Mouse (Mus musculus) adrenal gland, postnatal 4 days (tissue): ENCODE data around the gene Raly. TPM values are rescaled to one million over a fixed set of nuclear protein-coding genes. Genes with fewer than 3 reads are reported as not detected.

Experiments used
- DNase-seq, 2 experiments: peaks; one replicate each; pipeline ENCODE4 v3.0.0; 2021 to 2022; ENCODE audit warnings: low spot score in 2 of 2, mixed read lengths in 2 of 2
- total RNA-seq, 2 experiments: library from RNA; stranded (reverse); gene quantifications; 2 replicates each; pipeline ENCODE4 v1.2.3; 2021

Raly gene
- total RNA-seq, 2 experiments from 2014 or later: 216 to 223 TPM

DNA sequence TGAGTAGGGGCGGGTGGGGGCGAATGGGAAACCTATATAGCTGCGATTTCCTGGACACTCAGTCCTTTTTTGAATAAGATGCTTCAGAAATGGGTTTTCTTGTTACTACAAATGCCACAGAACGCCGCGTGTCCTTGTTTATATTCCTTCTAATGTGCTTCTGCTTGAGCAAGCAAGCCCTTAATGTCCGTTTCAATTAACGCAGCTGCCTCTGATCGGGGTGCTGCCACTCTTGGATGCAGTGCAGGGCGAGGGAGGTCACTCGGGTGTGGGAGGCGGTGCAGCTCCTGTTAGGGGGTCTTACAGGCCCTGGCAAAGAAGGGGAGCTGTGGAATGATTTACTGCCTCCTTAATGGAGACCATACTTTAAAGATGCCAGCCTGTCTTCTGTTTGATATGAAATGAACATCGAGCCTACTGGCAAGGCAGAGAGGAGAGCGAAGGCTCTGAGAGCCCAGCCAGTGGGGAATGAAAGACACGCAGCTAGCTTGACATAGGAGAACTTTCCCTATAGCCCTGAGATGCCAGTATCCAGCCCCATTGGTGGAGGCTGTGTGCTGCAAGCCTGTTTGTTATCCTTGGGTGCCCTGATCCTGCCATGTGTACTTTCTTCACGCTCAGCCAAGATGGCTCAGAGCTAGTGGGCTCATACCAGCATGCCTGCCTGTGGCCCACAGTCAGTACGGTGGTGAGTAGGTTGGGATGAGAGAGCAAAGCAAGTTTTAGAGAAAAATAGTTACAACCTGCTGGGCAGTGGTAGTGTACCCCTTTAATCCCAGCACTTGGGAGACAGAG lies 7.8 kb upstream of the Raly start:
- DNase-seq: no peak

DNA sequence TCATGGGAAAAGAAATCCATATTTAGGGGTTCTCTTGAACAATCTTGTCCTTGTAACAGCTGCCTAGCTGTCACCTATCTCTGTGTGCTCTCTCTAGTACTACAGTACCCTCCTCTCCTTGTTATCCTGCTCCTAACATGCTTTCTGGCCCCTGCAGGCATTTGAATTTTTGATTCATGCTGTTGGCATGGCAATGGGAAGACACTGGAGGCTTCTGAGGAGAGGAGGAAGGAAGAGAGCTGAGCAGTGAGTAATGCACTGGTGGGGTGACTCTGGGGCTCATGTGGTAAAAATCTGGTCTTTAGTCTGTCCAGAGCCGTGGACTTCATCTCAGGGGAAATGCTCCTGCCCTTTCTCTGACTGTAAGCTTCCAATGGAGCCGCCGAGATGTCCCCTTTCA lies 5.6 kb upstream of the Raly start:
- DNase-seq: no peak

DNA sequence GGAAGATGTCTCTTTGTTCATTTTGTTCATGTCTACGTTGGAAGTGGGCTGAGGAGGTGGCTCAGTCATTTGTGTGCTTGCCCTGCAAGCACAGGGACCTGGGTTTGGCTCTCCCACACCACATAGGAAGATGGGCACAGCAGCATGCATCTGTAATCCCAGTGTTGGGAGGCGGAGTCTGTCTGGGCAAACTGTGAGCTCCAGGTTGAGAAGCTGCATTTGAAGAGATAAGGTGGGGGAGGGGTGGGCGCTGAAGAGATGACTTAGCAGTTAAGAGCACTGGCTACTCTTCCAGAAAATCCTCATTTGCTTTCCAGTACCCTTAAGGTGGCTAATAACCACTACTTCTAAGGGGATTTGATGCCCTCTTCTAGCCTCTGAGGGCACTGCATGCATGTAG lies 4.7 kb upstream of the Raly start:
- DNase-seq: no peak

DNA sequence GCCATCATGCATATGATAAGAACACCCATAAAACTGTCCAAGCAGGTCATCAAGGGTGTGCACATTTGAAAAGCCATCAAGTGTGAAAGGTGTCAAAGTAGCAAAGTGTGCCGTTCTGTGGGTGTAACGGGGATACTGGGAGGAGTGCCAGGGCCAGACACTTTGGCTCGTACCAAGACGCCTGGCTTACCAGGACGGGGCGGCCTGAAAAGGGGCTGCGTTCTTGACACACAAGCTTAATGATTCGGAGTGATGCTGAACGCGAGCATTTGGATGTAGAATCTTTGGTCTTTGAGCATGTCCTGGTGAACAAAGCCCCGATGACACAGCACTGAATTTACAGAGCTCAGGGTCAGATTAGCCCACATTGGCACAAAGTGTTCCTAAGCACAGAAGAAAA lies 4.1 kb upstream of the Raly start:
- no peak for DNase-seq

DNA sequence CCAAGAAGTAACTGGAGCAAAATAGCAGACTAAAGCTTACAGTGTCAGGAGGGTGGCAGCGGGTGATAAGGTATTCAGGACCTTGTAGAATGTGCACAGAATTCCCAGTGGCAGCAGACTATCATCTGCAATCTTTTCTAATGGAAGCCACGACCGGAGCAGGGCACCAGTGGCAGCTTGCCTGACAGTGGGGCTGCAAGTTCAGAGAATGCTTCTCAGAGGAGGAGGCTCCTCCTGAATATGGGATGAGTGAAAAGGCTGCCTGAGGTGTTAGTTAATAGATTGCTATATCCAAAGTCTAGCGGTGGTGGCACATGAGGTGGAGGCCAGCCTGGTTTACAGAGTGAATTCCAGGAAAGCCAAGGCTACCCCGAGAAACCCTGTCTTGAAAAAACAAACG lies 1.5 kb upstream of the Raly start:
- DNase-seq: no peak

DNA sequence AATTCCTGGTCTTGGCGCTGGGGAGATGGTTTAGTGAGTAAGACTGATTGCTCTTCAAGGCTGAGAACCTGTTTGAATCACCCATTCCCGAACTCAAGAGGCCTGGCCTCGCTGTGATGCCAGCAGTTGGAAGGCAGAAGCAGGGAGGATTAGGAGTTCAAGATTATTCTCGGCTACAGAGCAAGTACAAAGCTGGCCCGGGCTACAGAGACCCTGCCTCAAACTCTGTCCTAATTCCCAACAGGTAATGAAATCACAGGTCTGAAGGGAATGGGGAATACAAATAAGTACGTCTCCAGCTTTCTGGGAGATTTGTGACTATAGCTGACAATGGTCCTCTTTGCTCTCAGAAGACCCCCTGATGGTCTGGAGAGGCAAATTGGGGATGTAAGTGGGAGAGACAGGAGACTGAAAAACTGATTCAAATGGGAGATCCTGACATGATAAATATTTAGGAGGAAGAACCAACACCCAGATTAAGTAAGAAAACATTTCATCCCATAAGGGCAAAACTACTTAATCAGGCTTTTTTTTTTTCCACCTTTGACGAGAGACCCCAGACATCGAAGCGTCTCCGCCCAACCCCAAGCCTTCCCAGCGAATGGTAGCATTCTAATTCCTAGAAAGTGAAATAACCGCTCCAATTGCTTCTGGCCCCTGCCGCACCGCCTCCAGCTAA lies 780 bp upstream of the Raly start:
- DNase-seq: no peak

DNA sequence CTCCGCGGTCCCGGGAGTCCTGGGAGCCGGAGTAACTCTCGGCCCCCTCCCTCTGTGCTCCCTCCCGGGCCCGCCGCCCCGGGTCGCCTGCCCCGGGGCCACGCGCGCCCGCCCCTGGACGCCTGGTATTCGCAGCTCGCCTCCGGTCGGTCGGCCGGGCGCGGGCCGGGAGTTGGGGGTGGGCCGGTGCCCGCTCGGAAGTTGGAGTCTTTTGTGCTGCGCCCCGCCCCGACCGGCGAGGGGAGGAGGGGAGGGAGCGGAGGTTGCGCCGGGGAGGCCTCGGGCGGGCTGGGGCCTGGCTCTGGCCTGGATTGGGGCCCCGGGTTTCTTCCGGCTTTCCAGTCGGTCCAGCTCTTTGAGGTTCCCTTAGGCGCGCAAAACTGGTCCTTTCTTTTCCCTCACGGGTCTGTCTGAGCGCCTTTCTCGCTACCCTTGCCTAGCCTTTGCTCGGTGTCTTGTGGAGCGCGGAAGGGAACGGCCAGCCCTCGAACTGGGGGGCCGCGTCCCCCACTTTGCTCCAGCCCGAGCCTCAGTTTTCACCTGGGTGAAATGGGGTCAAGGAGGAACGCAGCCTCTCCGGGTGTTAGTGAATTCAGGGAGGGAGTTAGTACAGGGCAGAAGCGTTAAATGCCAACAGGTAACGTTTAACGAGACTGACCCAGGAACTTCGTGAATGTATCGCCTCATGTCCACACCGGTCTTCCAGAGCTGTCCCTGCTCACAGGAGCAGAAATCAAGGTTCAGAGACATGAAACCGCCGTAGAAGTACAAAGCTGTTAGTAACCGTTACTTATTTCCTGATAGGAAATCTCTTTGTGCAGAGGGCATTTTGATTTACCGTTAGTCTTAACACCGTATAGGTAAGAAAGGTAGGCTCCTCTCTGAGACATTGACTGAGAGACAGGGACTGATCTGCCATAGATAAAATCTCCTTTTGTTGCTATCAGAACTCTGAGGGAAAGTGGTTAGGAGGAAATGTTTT lies 1.1 kb downstream of the Raly start:
- peak; percentile 63 to 66 for DNase-seq

DNA sequence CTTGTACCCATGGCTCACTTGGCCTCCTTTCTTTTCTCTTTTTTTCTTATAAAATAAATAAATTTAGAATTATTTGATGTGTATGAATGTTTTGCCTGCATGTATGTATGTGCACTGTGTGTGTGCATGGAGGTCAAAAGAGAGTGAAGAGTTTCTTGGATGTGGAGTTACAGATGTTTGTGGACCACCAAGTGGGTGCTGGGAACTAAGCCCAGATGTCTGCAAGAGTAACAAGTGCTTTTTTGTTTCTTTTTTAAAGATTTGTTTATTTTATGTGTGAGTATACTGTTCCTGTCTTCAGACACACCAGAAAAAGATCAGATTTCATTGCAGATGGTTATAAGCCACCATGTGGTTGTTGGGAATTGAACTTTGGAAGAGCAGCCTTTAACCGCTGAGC lies 12.5 kb downstream of the Raly start:
- no peak for DNase-seq

DNA sequence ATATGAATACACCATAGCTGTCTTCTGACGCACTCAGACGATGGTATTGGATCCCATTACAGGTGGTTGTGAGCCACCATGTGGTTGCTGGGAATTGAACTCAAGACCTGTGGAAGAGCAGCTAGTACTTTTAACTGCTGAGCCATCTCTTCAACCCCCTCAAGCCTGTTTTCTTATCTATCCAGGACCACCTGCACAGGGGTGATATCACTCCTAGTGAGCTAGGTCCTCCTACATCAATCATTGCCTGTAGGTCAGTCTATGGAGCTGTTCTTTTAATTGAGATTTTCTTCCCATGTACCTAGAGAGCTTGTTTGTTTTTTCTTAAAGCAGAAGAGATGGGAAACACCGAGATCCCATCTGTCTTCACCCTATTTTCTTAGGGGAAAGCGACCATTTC lies 12.9 kb downstream of the Raly start:
- DNase-seq: no peak

DNA sequence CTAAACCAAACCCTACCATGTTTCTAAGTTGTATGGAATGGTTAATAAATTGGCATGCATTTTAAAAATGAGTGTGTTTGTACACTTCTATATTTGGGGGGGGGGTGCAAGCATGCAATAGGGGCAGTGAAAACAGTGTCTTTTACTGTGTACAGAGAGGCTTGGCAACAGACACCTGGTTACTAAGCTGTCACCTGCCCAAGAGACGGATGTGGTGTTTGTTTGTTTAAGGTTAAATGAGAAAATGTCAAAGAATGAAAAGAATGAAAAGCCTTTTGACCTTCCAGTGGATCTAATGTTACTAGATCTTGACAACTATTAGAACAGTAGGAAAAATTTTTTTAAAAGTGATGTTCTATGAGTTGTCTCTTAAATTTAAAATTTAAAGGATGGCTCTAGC lies 16.8 kb downstream of the Raly start:
- DNase-seq: no peak

DNA sequence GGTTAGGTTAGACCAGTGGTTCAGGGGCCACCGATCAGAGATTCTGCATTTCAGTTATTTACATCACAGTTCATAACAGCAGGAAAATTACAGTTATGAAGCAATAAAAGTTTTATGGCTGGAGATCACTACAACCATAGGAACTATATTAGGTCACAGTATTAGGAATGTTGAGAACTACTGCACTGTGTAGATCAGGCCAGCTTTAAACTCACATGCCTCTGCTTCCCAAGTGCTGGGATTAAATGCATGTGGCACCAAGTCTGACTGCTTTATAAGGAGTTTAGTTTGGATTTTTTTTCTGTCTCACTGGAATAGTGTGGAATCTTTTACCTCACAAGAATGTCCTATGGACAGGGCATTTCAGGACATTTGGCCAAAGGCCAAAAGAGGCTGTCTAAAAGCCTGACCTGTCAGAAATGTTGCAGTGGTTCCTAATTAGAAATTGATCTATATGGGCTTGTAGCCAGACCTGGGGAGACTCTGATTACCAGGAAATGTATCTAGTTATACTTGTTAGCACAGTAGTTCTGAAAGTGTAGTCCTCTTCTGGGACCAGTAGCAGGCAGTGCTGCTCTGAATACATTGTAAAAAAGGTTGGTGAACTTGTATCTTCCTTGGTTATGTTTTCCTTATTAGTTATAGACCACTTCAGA lies 18.3 kb downstream of the Raly start:
- DNase-seq: no peak

DNA sequence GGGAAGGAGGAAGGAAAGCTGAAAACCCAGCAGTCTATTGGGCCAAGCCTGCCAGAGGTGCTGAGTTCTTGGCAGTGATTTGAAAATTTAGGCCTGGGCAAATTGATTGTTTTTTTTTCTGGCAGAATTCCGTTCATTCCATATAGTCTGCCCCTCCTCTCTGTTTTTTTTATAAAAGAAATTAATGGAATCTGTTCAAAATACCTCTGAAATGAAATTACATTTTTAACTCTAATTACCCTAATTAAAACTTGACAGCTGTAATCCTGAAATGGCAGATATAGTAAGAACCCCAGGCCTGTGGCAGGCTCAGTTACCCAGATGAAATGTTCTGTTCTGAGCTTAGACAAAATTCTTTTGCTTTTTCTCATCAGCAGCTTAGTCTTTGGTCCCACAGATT lies 19.9 kb downstream of the Raly start:
- no peak for DNase-seq

DNA sequence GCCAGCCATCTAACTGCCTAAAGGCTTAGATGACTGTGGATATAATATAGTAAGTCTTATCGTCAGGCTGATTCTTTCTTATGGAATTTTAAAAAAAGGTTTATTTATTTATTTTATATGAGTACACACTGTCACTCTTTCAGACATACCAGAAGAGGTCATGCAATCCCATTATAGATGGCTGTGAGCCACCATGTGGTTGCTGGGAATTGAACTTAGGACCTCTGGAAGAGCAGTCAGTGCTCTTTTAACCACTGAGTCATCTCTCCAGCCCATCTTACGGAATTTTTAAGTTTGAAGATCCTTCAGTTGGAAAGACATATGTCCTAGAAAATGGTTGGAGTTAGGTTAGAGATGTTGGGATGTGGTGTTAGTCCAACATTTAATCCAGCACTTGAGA lies 22.5 kb downstream of the Raly start:
- no peak for DNase-seq

DNA sequence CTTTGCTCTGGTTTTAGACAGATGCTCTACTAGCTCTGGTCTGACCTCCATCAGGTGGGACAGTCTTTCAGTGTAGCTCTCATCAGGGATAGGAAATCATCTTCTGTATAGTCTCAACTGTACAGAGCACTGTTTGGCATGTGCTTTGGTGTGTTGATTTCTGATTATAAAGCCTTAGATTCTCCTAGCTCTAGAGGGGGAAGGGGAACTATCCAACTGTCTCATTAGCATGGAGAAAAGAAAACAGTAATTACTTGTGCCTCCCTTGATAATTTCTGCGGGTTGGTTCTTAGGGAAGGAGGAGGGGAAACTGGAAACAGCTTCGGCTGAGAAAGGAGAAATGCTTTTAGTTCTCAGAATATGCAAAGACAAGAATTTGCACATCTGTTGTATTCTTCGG lies 26.2 kb downstream of the Raly start:
- DNase-seq: no peak

DNA sequence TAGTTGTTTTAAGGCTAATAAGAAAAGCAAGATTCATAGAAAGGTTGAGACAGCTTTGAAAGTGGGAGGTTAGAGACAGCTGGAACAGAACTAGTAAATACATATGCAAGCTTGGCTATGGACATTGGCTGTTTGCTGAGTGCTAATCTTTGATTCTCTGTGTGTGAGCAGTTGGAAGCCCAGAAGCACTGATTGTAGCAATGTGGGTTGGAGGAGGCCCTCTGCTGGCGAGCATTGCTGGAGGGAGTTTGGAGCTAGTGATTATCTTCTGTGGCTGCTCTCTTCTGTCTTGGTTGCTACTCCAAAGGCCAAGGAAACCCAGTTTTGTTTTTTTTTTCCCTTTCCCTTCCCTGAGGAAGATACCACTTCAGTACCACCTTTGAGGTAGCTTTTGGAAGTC lies 26.9 kb downstream of the Raly start:
- DNase-seq: no peak

DNA sequence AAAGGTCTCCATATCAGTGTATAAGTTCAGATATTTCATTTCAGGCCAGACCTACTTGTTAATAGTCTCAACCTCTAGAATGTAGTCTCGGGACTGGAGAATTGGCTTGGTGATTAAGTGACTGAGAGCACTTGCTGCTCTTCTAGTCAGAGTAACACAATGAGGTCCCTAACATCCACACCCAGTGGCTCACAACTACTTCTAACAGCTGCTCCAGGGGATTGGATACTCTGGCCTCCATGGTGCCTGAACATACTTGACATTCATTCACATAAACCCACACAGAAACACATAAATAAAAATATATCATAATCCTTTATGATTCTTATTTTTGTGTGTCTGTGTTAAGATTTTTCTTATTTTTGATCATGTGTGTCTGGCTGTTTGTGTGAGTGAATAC lies 27.7 kb downstream of the Raly start:
- DNase-seq: no peak

DNA sequence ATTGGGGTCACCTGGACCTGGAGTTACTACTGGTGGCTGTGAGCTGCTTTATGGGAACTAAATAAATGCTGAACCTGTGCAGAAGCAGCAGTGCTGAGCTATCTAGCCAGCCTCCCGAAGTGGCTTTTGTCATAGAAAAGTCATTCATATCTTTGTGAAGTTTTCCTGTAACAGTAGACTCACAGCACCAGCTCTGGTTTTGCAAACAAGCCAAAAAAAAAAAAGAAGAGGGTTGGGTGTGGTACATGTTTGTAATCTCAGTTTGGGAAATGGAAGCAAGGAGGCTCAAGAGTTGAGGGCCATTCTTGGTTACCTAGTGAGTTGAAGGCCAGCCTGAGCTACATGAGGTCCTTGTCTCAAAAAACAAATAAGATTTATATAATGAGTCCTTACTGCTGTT lies 29.4 kb downstream of the Raly start:
- DNase-seq: no peak

DNA sequence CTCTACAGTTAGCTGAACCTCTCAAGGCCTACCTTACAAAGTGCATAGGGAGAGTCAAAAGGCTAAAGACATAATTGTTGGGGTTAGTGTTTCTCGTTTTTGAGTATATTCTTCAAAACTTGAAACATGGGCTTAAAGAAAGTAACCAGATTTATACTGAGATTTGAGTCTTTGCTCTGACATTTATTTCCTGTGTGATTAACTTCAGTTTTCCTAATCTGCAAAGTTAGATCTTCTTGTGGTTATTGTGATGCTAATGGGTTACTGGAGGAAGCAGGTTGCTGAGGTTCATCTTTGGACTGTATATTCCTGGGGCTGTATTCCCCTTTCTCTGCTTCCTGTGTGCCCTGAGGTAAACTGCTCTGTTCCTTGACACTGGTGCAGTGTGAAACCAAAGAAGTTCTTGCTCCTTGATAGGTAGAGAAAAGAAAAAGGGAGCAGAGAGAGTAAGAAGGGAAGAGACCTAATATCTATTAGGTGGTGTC lies 35.2 kb downstream of the Raly start:
- DNase-seq: no peak

DNA sequence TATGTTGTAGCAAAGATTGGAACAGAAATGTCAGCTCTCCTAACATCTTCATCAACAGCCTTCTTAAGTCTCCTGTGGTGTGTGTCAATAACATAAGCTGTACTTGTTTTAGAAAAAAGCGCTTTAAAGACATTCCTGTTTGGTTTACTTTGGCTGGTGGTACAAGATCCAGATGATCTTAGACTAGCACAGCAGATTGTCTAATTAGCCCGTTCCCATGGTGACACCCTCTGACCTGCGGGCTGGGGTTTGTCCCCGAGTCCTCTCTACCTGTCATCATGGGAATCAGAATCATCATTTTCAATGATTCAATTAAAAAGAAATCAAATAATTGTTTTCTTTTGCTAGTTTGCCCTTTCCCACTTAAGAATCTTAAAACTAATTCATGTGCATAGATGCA lies 36.6 kb downstream of the Raly start:
- DNase-seq: no peak

DNA sequence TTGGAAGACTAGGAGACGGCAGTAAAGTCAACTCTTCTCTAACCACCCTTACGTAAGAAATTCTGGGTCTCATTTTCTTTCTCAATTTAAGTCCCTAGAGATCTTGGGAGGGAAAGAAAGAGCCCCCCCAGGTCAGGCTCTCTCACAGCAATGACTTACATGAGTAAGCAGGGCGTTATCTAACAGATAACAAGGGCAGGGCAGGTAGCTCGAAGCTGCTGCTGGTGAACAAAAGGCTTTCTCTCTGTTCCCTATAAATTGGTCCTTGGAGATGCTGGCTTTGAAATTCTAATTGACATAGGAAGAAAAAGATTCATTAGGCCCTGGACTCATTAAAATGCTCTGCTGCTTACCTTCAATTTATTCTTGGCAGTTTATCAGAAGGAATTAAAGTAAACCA lies 41.6 kb downstream of the Raly start:
- no peak for DNase-seq
